Mouse (Mus musculus) hindbrain, embryonic 11.5 days (tissue): ENCODE data around the gene Gm28048. TPM values are rescaled to one million over a fixed set of nuclear protein-coding genes. Genes with fewer than 3 reads are reported as not detected.

Experiments used
- ATAC-seq: fragments of 200-750 bp; cut with Nextera tagmentation; 2 replicates; pipeline ENCODE4 v1.8.0; 2017; ENCODE audit warnings: mild to moderate bottlenecking, moderate TSS enrichment, moderate library complexity; ENCODE audit not compliant: low FRiP score
- DNase-seq: peaks from one replicate; pipeline ENCODE4 v3.0.0-alpha.2; 2015; ENCODE audit warnings: low spot score
- H3K27ac ChIP-seq: fragments of 300-500 bp; sonication (generic); 2 replicates; pipeline ENCODE4 v1.5.1; 2014; ENCODE audit warnings: mild to moderate bottlenecking, low read depth, low read length
- H3K27me3 ChIP-seq: fragments of 300-500 bp; sonication (generic); 2 replicates; pipeline ENCODE4 v1.6.1; 2014; ENCODE audit warnings: mild to moderate bottlenecking, low read length, moderate library complexity, mixed read lengths; ENCODE audit not compliant: control insufficient read depth, insufficient read depth
- H3K36me3 ChIP-seq: fragments of 300-500 bp; sonication (generic); 2 replicates; pipeline ENCODE4 v1.6.1; 2014; ENCODE audit warnings: mild to moderate bottlenecking, low read length, moderate library complexity, mixed read lengths; ENCODE audit not compliant: control insufficient read depth, insufficient read depth
- H3K4me1 ChIP-seq: fragments of 300-500 bp; sonication (generic); replicated peaks from 2 replicates; pipeline ENCODE4 v1.6.1; 2014; ENCODE audit warnings: low read length, mixed read lengths; ENCODE audit not compliant: control insufficient read depth, insufficient read depth
- H3K4me2 ChIP-seq: fragments of 300-500 bp; sonication (generic); replicated peaks from 2 replicates; pipeline ENCODE4 v1.6.1; 2014; ENCODE audit warnings: mild to moderate bottlenecking, low read depth, low read length
- H3K4me3 ChIP-seq: fragments of 300-500 bp; sonication (generic); 2 replicates; pipeline ENCODE4 v1.5.1; 2014; ENCODE audit warnings: low read depth, low read length
- H3K9ac ChIP-seq: fragments of 300-500 bp; sonication (generic); 2 replicates; pipeline ENCODE4 v1.6.1; 2014; ENCODE audit warnings: low read depth, low read length
- H3K9me3 ChIP-seq: fragments of 300-500 bp; sonication (generic); 2 replicates; pipeline ENCODE4 v1.6.1; 2016; ENCODE audit warnings: low read length; ENCODE audit not compliant: control insufficient read depth
- WGBS: fragments of 180-500 bp; shearing (Covaris S2); extraction: QIAGEN DNeasy Blood & Tissue Kit; methylation state at CpG from one replicate; pipeline ENCODE4 v1.1.7; 2014; 5-methylcytosine and 5-hydroxymethylcytosine counted together
- polyA plus RNA-seq: library from polyadenylated mRNA; unstranded; fragments of >200 nt; fragmentation: Nextera tagmentation; extraction: Ambion mirVana; gene quantifications from 2 replicates; pipeline ENCODE4 v1.2.1, GENCODE M21; 2014

The Gm28048 gene
- polyA plus RNA-seq, 1 experiment from 2014 or later, result 4.8 TPM

DNA sequence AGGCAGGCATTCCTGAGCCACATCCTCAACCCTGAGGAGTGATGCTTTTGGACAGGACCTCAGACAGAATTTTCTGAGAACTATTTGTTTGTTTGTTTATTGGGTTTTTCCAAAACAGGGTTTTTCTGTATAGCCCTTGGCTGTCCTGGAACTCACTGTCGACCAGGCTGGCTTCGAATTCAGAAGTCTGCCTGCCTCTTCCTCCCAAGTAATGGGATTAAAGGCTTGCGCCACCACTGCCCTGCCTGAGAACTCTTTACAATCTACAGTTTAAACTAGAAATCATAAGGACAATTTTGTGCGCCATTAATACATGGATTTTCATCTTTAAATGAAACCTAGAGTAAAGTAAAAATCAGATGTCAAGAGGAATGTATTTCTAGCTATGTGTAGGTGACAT lies 13.6 kb upstream of the Gm28048 start:
- H3K4me2 ChIP-seq, result no peak overlapping the region
- 93% methylated on average over 4 of the region's 4 CpGs for WGBS
- H3K27ac ChIP-seq, result no peak overlapping the region
- no peaks in the 10 kb centered on the region for H3K27me3 ChIP-seq
- no peak for DNase-seq
- H3K9ac ChIP-seq, result no peak overlapping the region
- H3K36me3 ChIP-seq, result peaks cover 12% of the 10 kb centered on the region
- H3K4me1 ChIP-seq, result peaks cover 3% of the 10 kb centered on the region; the same call in 1 of the 2 replicates
- H3K4me3 ChIP-seq, result no peak overlapping the region
- no peaks in the 10 kb centered on the region for H3K9me3 ChIP-seq
- no peak for ATAC-seq

DNA sequence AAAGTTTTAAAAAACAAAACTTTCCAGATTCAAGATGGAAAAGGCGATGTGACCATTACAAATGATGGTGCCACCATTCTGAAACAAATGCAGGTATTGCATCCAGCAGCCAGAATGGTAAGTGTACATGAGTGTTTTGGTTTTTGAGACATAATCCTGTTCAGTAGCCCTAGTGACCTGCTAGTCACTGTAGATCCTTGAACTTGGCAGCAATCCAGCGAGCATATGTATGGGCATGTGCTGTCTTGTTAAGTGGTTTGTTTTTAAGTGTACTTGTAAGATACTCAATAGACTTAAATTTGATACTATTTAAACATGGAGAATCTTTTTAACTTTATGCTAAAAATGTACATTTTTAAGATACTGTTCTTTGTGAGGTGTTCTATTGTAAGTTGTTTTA lies 12.4 kb upstream of the Gm28048 start:
- H3K27ac ChIP-seq, result no peak overlapping the region
- peaks cover 5% of the 10 kb centered on the region for H3K36me3 ChIP-seq
- no peak for ATAC-seq
- H3K4me2 ChIP-seq, result no peak overlapping the region
- H3K27me3 ChIP-seq, result no peaks in the 10 kb centered on the region
- DNase-seq, result no peak
- no peak overlapping the region for H3K9ac ChIP-seq
- H3K9me3 ChIP-seq, result no peaks in the 10 kb centered on the region
- 96% methylated on average over 2 of the region's 2 CpGs for WGBS
- no peak overlapping the region for H3K4me3 ChIP-seq
- peaks cover 3% of the 10 kb centered on the region; the same call in 1 of the 2 replicates for H3K4me1 ChIP-seq

DNA sequence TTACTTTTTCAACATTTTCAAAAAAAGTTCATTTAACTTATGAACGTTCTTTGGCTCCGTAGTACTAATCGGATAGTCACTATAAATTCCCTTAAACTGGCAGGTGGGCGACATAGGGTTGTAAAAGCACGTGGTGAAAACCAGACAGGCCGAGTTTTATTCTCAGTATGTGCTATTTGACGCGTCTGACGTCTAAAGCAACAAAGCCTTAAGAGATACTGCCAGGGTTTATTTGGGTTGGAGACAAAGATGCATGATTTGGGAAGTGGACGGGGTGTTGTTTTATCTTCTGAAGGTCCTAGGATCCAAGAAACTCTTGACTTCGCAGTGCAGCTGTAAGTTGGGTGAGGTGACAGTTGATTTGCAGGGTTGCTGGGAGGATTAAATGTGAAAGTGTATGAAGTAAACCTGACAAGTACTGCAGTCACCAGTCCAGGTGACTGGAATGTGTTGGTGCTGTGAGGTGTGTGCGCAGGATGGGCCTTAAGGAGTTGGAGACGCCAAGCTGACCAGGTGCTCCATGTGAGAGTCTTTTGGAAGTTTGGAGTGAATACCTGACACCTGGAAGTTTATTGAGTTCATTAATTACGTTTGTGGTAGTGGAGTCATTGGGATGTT lies 9.4 kb upstream of the Gm28048 start:
- no peak overlapping the region for H3K27ac ChIP-seq
- no peak for ATAC-seq

DNA sequence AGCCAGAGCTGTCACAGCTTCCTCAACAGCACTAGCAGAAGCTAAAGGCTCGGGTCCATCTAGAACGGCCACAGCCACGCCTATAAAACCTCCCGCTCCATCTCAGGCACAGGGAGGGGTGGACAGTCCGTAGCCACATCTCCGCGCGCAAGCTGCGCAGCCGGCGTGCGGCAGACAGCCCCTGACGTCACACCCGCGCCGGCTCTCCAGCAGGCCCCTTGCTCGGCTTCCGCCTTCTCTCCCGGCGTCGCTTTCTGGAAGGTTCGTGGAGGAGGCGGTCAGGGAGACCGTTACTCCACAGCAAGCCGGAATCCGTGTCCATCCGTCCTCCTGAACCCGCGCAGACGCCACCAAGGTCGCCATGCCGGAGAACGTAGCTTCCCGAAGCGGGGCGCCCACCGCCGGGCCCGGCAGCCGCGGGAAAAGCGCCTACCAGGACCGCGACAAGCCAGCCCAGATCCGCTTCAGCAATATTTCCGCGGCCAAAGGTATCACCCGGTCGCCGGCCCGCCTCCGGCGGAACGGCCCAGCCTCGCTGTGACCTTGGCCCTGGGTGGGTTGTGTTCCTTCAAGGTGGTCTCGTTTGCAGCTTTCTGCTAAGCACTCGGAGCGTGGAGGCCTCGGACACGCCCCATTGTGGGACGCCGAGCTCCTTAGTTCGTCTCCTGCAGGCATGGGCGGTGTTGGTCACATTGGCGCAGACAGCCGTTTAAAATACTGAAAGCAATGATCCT lies 8.7 kb upstream of the Gm28048 start, which contains the start of gene Cct4:
Gene Cct4, plus strand, starts transcription at position 127 of the 734 bp plus-strand sequence.
- peak within 1 kb of the TSS; percentile 96 for H3K4me3 ChIP-seq
- 0% methylated on average over 66 of the region's 66 CpGs for WGBS

More for the DNA sequence above, 9.4 kb upstream of the Gm28048 start:
- Histone ChIP-seq H3K9ac (peak overlapping the region; percentile 93), H3K4me3 (peak overlapping the region; percentile 96), H3K4me2 (peak overlapping the region; percentile 76), H3K27me3 (no peaks in the 10 kb centered on the region), H3K9me3 (no peaks in the 10 kb centered on the region), H3K36me3 (peaks cover 2% of the 10 kb centered on the region; the same call in 1 of the 2 replicates), H3K4me1 (peaks cover 3% of the 10 kb centered on the region; the same call in 1 of the 2 replicates)
- DNase-seq, result no peak
- 13% methylated on average over 14 of the region's 14 CpGs for WGBS

DNA sequence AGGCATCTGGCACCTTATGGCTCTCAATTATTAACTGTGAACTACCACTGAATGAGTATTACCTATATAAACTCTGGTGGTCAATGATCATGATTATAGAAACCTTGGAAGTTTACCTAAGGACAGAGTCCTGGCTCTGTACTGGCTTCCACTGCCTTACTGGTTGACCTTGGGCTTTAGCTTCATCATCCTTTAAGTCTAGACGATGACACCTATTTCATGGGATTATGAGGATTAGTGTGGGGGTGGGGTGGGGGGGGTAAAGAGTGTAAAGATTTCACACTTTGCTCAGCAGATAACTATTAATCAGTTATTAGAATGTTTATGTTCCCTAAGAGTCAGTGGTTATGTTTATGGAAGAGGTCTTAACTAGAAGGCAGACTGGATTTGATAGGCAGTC lies 7.9 kb upstream of the Gm28048 start:
- ATAC-seq (peak; percentile 10), DNase-seq (no peak)
- H3K9ac ChIP-seq, result peak overlapping the region; percentile 93
- WGBS, result 63% methylated on average over 1 of the region's 1 CpGs
- H3K27ac ChIP-seq, result peak overlapping the region; percentile 90; the same call in 1 of the 2 replicates
- peaks cover 3% of the 10 kb centered on the region; the same call in 1 of the 2 replicates for H3K4me1 ChIP-seq
- H3K36me3 ChIP-seq, result peaks cover 2% of the 10 kb centered on the region; the same call in 1 of the 2 replicates
- peak overlapping the region; percentile 76 for H3K4me2 ChIP-seq
- H3K4me3 ChIP-seq, result peak overlapping the region; percentile 96
- H3K27me3 ChIP-seq, result no peaks in the 10 kb centered on the region
- H3K9me3 ChIP-seq, result no peaks in the 10 kb centered on the region

More for the DNA sequence above, 8.7 kb upstream of the Gm28048 start, which contains the start of gene Cct4:
- ATAC-seq (peak; percentile 100), DNase-seq (peak; percentile 94)
- Histone ChIP-seq H3K36me3 (peaks cover 2% of the 10 kb centered on the region; the same call in 1 of the 2 replicates), H3K4me2 (peak within 1 kb of the TSS; percentile 76), H3K4me1 (peaks cover 3% of the 10 kb centered on the region; the same call in 1 of the 2 replicates), H3K27me3 (no peaks in the 10 kb centered on the region), H3K9me3 (no peaks in the 10 kb centered on the region), H3K27ac (peak within 1 kb of the TSS; percentile 90), H3K9ac (peak within 1 kb of the TSS; percentile 93)

DNA sequence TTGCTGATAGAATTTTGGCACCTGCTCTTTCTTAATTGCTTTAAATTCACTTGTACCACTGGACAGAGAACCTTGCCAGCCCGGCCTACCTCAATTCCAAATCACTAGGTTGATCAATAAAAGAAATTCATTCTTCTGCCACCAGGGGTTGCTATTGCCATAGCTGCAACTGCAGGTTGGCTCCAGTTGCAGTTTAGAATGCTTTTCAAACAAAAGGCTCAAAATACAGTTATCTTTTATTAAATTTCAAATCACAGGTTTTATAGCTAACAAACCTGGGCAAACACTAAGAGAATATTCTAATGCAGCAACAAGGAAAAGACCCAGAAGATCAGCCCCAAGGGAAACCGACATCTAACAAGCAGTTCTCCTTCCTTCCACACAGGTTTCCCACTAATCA lies 5.5 kb upstream of the Gm28048 start:
- no peak overlapping the region for H3K9ac ChIP-seq
- H3K4me3 ChIP-seq, result no peak overlapping the region
- H3K4me2 ChIP-seq, result no peak overlapping the region
- no peaks in the 10 kb centered on the region for H3K9me3 ChIP-seq
- no peak overlapping the region for H3K27ac ChIP-seq
- 58% methylated on average over 2 of the region's 2 CpGs for WGBS
- no peaks in the 10 kb centered on the region for H3K27me3 ChIP-seq
- DNase-seq, result peak; percentile 76
- peaks cover 3% of the 10 kb centered on the region; the same call in 1 of the 2 replicates for H3K4me1 ChIP-seq
- H3K36me3 ChIP-seq, result no peaks in the 10 kb centered on the region
- no peak for ATAC-seq

DNA sequence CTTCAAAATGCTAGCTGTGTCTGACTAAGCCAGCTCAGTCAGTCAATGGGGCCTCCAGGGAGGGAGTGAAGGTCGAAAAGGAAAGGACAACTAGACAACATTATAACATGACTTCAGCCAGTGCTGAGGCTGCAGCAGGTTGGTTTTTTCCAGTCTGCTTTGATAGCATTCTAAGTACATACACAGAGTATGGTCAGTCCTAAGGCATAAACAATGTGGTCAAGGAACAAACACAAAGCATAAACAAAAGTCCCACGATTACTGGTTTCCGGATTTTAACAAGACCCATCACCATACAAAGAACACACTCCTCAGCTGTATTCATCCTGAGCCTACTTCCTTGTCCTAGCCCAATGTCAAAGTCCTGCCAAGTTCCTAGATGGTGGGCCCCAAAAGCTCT lies 3.6 kb upstream of the Gm28048 start:
- H3K9ac ChIP-seq, result no peak overlapping the region
- no peak for DNase-seq
- WGBS, result 81% methylated on average over 3 of the region's 3 CpGs
- H3K4me2 ChIP-seq, result no peak overlapping the region
- ATAC-seq, result no peak
- H3K4me3 ChIP-seq, result no peak overlapping the region
- H3K4me1 ChIP-seq, result peaks cover 5% of the 10 kb centered on the region; the same call in 1 of the 2 replicates
- H3K36me3 ChIP-seq, result no peaks in the 10 kb centered on the region
- H3K27ac ChIP-seq, result no peak overlapping the region
- no peaks in the 10 kb centered on the region for H3K27me3 ChIP-seq
- H3K9me3 ChIP-seq, result no peaks in the 10 kb centered on the region

DNA sequence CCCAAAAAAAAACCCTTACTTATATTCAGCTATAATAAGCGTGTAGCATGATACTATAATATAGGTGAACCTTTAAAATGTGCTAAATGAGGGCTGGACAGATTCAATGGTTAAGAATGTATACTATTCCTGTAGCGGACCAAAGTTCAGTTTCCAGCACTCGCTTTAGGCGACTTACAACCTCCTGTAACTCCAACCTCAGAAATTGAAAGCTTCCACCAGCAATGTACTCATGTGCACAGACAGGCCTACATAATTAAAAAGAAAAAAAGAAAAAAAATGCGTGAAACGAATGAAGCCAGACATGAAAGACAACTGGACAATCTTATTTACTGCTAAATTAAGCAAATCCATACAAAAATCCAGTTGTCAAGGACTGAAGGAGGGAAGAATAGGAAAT lies 956 bp upstream of the Gm28048 start:
- Histone ChIP-seq H3K9ac (no peak overlapping the region), H3K4me2 (no peak overlapping the region), H3K36me3 (no peaks in the 10 kb centered on the region), H3K4me1 (peaks cover 5% of the 10 kb centered on the region; the same call in 1 of the 2 replicates), H3K27ac (no peak overlapping the region), H3K27me3 (no peaks in the 10 kb centered on the region), H3K9me3 (no peaks in the 10 kb centered on the region), H3K4me3 (no peak overlapping the region)
- no peak for ATAC-seq
- 74% methylated on average over 6 of the region's 6 CpGs for WGBS
- DNase-seq, result no peak
